Mouse (Mus musculus): ENCODE data around the gene Axin2.

Gene Axin2

GRCm38 (mm10) chr11:108902303-108902702 is 17.8 kb upstream of the Axin2 start:
- no peak for DNase-seq (ENCODE audit: low spot score in 2 of 2)

GRCm38 (mm10) chr11:108906590-108907254 is 13.4 kb upstream of the Axin2 start:
- DNase-seq (ENCODE audit: low spot score in 2 of 2), result no peak

- DNase-seq (ENCODE audit: low spot score in 2 of 2), result no peak
Observed at GRCm38 (mm10) chr11:108909396-108910195, 10.6 kb upstream of the Axin2 start.

DNA sequence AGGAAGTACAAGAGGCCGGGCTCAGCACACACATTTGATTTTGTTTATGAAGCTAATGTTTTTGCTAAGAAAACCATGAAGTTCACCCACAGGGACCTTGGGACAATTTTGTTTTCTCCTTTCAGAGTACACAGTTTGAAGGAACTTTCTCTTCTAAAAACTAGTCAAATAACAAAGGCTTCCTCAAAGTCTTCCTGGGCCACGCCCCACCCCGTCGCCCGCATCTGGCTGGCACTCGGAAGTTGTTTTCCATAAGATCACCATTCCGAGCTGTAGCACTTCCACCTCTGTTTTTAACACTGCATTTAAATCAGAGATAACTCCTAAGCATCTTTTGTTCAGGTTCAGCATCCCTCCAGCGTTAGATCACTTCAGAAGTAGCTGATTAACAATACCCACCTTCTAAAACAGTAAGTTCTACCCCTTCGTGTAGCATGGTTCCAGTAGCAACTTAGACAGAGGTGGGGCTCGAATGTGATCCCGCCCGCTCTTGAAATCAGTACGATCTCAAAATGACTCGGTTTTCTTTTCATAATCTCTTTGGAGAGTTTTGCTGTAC is 9.7 kb upstream of the Axin2 start:
- no peak for DNase-seq (ENCODE audit: low spot score in 2 of 2)

DNA sequence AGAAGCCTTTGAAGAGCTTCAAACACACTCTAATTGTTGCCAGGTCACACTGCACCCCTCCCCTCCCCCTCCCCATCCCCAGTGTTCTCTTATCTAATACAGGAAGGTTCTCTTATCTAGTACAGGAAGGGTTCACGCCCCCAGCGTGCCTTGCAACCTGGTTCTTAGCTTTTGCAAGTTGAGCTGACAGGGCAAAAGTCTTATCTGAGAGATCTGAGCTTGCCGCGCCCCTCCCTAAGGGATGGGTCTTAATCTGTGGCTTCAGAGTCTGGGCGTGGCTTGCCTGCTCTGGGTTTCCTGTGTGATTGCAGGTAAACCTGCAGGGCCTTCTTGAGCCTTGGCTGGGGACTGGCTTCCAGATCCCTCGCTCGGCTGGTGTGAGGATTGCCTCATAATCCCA is 9.2 kb upstream of the Axin2 start:
- DNase-seq (ENCODE audit: low spot score in 2 of 2), result peak in 1 of 2 experiments; percentile 11

GRCm38 (mm10) chr11:108912174-108912573 is 8.0 kb upstream of the Axin2 start:
- no peak for DNase-seq (ENCODE audit: low spot score in 2 of 2)

GRCm38 (mm10) chr11:108917422-108918324 is 2.5 kb upstream of the Axin2 start:
- DNase-seq (ENCODE audit: low spot score in 2 of 2), result no peak

DNA sequence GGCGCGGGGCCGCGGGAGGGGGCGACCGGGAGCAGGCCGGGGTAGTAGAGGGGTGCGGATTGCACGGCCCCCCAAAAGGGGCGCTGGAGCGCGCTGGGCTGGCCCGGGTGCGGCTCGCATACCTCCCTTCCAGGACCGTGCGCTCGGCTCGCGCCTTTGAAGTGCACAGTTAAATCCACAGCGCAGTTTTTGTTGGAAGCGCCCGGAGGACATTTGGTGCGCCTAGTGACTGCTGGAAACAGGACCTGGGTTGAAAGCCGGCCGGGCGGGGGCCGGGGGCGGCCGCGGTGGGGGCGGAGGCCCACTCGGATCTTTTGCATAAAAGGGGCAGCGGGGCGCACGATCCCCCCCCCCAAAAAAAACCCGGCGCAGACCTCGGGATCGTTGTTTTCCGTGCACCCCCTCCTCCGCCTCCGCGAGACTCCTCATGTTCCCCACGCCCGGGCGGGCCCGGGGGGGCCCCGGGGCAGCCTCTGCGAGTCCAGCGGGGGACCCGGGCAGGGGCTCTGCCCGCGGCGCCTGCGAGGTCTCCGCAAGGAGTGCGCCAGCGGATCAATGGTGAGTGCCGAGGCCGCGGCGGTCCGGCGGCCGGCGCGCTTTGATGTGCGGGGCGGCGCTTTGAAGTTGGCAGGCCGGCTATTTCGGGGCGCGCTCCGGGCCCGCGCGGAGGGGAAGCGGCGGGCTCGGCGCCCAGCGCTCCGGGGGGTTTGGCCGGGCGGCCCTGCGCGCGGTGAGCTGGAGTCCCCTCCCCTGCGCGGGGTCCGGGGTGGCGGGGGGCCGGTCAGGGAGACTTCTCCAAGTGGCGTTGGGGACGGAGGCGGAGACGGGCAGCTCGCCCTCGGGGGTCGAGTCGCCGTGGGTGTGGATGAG is 722 bp downstream of the Axin2 start:
- peak in 1 of 2 experiments; percentile 18 for DNase-seq (ENCODE audit: low spot score in 2 of 2)

DNA sequence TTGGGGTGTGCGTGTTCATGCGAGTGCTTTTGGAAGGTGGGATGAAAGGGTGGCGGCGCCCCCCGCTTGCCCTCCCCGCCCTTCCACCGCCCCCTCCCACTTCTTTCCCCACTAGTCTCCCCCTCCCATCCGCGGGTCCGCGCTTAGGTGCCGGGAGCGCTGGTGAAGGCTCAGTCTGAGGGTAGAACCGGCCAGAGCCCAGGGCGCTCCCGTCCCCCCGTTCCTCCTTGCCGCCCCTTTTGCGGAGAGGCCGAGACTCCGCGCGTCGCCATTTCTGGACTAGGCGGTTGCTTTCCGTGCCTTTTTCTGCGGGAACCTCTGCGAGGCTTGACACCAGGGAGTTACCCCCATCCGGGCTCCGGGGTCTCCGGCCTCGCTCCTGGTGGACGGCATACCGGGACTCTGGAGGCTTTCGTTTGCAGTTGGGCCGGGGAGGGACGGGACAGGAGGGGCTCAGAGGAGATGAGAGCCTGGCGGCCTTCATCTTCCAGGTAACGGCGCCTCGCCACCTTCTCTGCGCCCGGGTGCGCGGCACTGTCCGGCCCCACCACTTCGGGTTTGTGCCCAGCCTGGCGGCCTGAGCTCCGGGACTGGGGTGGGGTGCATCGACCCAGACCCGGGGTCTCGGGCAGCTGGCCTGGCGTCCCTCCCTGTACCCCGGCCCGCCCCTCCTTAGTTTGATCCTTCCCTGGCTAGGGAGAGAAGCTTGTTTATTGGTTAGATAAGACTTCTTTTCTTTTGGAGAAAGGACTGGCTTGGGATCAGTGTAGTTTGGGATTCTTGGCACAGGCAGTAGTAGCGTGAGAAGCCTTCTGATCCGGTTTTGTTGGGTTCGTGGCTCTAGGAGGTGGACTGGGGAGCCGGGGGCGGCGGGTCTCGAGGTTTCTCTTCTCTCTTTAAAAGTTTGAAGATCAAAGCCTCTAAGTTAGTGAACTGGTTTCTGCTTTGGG is 1.6 kb downstream of the Axin2 start:
- DNase-seq (ENCODE audit: low spot score in 2 of 2), result no peak

- no peak for DNase-seq (ENCODE audit: low spot score in 2 of 2)
Observed at GRCm38 (mm10) chr11:108922511-108923187, 2.5 kb downstream of the Axin2 start.

- DNase-seq (ENCODE audit: low spot score in 2 of 2), result no peak
Observed at GRCm38 (mm10) chr11:108923188-108923575, 3.0 kb downstream of the Axin2 start.

GRCm38 (mm10) chr11:108923781-108924180 is 3.6 kb downstream of the Axin2 start:
- no peak for DNase-seq (ENCODE audit: low spot score in 2 of 2)

GRCm38 (mm10) chr11:108924346-108924745 is 4.2 kb downstream of the Axin2 start:
- no peak for DNase-seq (ENCODE audit: low spot score in 2 of 2)

- peak in 1 of 2 experiments; percentile 37 for DNase-seq (ENCODE audit: low spot score in 2 of 2)
Observed at GRCm38 (mm10) chr11:108925202-108925601, 5.1 kb downstream of the Axin2 start.

GRCm38 (mm10) chr11:108925826-108926225 is 5.7 kb downstream of the Axin2 start:
- DNase-seq (ENCODE audit: low spot score in 2 of 2), result no peak

- no peak for DNase-seq (ENCODE audit: low spot score in 2 of 2)
Observed at GRCm38 (mm10) chr11:108926345-108927092, 6.4 kb downstream of the Axin2 start.

GRCm38 (mm10) chr11:108927093-108927444 is 6.9 kb downstream of the Axin2 start:
- DNase-seq (ENCODE audit: low spot score in 2 of 2), result no peak

- no peak for DNase-seq (ENCODE audit: low spot score in 2 of 2)
Observed at GRCm38 (mm10) chr11:108928096-108928495, 7.9 kb downstream of the Axin2 start.
